Mouse (Mus musculus) C2C12 (cell line): ENCODE results near the gene Igsf9b.

Source experiments
- CEBPB ChIP-seq: IDR thresholded peaks from one replicate; pipeline ENCODE4 v1.6.1; 2011; ENCODE audit warnings: low read depth, mild to moderate bottlenecking, control low read depth, moderate library complexity
- CTCF ChIP-seq: IDR thresholded peaks from one replicate; pipeline ENCODE4 v1.5.1; 2011; ENCODE audit not compliant: control insufficient read depth, insufficient read depth, insufficient read length
- MAX ChIP-seq: IDR thresholded peaks from one replicate; pipeline ENCODE4 v1.6.1; 2011; ENCODE audit warnings: mild to moderate bottlenecking, control low read depth
- MYOD1 ChIP-seq: IDR thresholded peaks from one replicate; pipeline ENCODE4 v1.6.1; 2011; ENCODE audit warnings: low read depth; ENCODE audit not compliant: control insufficient read depth, insufficient read length
- MYOG ChIP-seq: IDR thresholded peaks from one replicate; pipeline ENCODE4 v1.6.1; 2011; ENCODE audit not compliant: control insufficient read depth, insufficient read length; ENCODE audit errors: extremely low read depth
- USF1 ChIP-seq: IDR thresholded peaks from one replicate; pipeline ENCODE4 v1.6.1; 2011; ENCODE audit warnings: low read depth, mild to moderate bottlenecking, control low read depth, moderate library complexity

DNA sequence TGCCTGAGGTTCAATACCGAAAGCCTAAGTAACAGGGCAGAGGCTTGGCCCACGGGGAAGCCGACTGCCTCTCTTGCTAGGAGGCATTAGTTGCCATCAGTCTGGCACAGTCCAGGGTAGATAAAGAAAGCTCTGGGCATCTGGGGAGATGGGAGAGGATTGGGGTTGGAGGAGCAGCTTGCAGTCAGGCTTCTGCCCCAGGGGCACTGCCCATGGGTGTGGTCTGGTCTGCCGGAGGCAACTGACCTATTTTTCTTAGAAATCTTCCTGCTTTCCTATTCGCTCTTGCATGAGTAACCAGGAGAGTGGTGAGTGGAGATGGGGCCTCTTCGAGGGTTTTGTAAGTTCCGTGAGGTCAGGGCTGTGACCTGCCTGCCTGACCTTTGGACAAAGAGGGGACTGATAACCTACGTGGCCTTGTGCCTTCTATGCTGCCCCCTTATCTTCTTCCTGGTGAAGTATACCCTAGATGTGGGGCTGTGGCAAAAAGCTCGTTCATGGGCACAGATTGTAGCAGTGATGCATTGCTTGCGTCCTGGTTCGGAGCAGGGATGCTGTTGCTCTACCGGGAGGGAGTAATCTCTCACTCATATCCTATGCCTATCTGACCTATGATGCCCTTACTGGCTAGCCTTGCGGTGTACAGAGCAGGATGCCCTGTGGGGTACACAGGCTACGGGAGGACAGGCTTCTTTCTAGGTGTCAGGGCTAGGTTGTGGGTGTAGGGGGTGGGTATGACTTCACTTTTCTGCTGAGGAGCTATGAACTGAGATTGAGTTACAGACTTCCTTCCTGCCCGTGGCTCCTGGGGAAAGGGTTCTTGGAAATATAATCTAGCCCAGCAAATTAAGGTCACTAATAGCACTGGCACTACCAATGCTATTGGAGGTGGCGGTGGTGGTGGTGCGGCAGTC lies 4.8 kb downstream of the Igsf9b start:
- TF ChIP-seq MYOG (no peak), CTCF (no peak), USF1 (no peak), CEBPB (no peak), MAX (no peak), MYOD1 (no peak)
